Mouse (Mus musculus): ENCODE measurements around the gene Sema5b. TPM values are rescaled to one million over a fixed set of nuclear protein-coding genes. Genes with fewer than 3 reads are reported as not detected.

Gene Sema5b
- total and polyA plus RNA-seq, 2 experiments from 2014 or later, result 11.4 to 46.5 TPM

GRCm38 (mm10) chr16:35508581-35508980, 32.4 kb upstream of the Sema5b start:
- Histone ChIP-seq H3K9ac (replicated peaks; ENCODE audit: low read length, poor library complexity, severe bottlenecking) (no peak overlapping the region), H3K9me3 (ENCODE audit: low read length) (no peaks in the 10 kb centered on the region), H3K27ac (ENCODE audit: low read depth, low read length) (no peak overlapping the region), H3K27me3 (ENCODE audit: insufficient read depth, low read length) (no peaks in the 10 kb centered on the region), H3K4me3 (ENCODE audit: low read depth, low read length) (no peak overlapping the region), H3K4me2 (ENCODE audit: low read depth, low read length, poor library complexity, severe bottlenecking) (no peak overlapping the region), H3K36me3 (ENCODE audit: insufficient read depth, low read length) (no peaks in the 10 kb centered on the region), H3K4me1 (ENCODE audit: insufficient read depth, low read length) (no peaks in the 10 kb centered on the region)
- no peak for TF ChIP-seq CTCF (IDR thresholded peaks at IDR 0.05)
- ATAC-seq (ENCODE audit: low FRiP score), result no peak
- whole genome bisulfite sequencing, result 78% methylated on average over 6 of the region's 6 CpGs
- DNase-seq (ENCODE audit: low spot score), result no peak

- no peaks in the 10 kb centered on the region for H3K4me1 ChIP-seq (ENCODE audit: insufficient read depth, low read length)
- no peak for TF ChIP-seq CTCF (IDR thresholded peaks at IDR 0.05)
- no peak overlapping the region for H3K9ac ChIP-seq (replicated peaks; ENCODE audit: low read length, poor library complexity, severe bottlenecking)
- no peak overlapping the region for H3K4me3 ChIP-seq (ENCODE audit: low read depth, low read length)
- H3K9me3 ChIP-seq (ENCODE audit: low read length), result no peaks in the 10 kb centered on the region
- DNase-seq (ENCODE audit: low spot score), result no peak
- H3K36me3 ChIP-seq (ENCODE audit: insufficient read depth, low read length), result no peaks in the 10 kb centered on the region
- no peak overlapping the region for H3K27ac ChIP-seq (ENCODE audit: low read depth, low read length)
- ATAC-seq (ENCODE audit: low FRiP score), result no peak
- no peaks in the 10 kb centered on the region for H3K27me3 ChIP-seq (ENCODE audit: insufficient read depth, low read length)
- WGBS, result 58% methylated on average over 11 of the region's 11 CpGs
- no peak overlapping the region for H3K4me2 ChIP-seq (ENCODE audit: low read depth, low read length, poor library complexity, severe bottlenecking)
These were observed 31.4 kb upstream of the Sema5b start for GRCm38 (mm10) chr16:35509331-35510070.

GRCm38 (mm10) chr16:35515977-35516612, 24.9 kb upstream of the Sema5b start:
- no peak for TF ChIP-seq CTCF (IDR thresholded peaks at IDR 0.05)
- no peak overlapping the region for H3K4me3 ChIP-seq (ENCODE audit: low read depth, low read length)
- H3K27ac ChIP-seq (ENCODE audit: low read depth, low read length), result no peak overlapping the region
- H3K4me1 ChIP-seq (ENCODE audit: insufficient read depth, low read length), result no peaks in the 10 kb centered on the region
- H3K9ac ChIP-seq (replicated peaks; ENCODE audit: low read length, poor library complexity, severe bottlenecking), result no peak overlapping the region
- H3K27me3 ChIP-seq (ENCODE audit: insufficient read depth, low read length), result no peaks in the 10 kb centered on the region
- 50% methylated on average over 21 of the region's 21 CpGs for WGBS
- no peaks in the 10 kb centered on the region for H3K36me3 ChIP-seq (ENCODE audit: insufficient read depth, low read length)
- no peaks in the 10 kb centered on the region for H3K9me3 ChIP-seq (ENCODE audit: low read length)
- no peak for ATAC-seq (ENCODE audit: low FRiP score)
- no peak overlapping the region for H3K4me2 ChIP-seq (ENCODE audit: low read depth, low read length, poor library complexity, severe bottlenecking)
- DNase-seq (ENCODE audit: low spot score), result no peak

GRCm38 (mm10) chr16:35517976-35518951, 22.7 kb upstream of the Sema5b start:
- H3K4me1 ChIP-seq (ENCODE audit: insufficient read depth, low read length), result no peaks in the 10 kb centered on the region
- H3K9ac ChIP-seq (replicated peaks; ENCODE audit: low read length, poor library complexity, severe bottlenecking), result no peak overlapping the region

GRCm38 (mm10) chr16:35519245-35519644, 21.7 kb upstream of the Sema5b start:
- no peak for ATAC-seq (ENCODE audit: low FRiP score)
- no peak overlapping the region for H3K9ac ChIP-seq (replicated peaks; ENCODE audit: low read length, poor library complexity, severe bottlenecking)
- no peak overlapping the region for H3K4me3 ChIP-seq (ENCODE audit: low read depth, low read length)
- DNase-seq (ENCODE audit: low spot score), result no peak
- H3K36me3 ChIP-seq (ENCODE audit: insufficient read depth, low read length), result no peaks in the 10 kb centered on the region
- no peaks in the 10 kb centered on the region for H3K27me3 ChIP-seq (ENCODE audit: insufficient read depth, low read length)
- H3K9me3 ChIP-seq (ENCODE audit: low read length), result no peaks in the 10 kb centered on the region
- 64% methylated on average over 7 of the region's 7 CpGs for WGBS
- TF ChIP-seq CTCF (IDR thresholded peaks at IDR 0.05), result no peak
- no peak overlapping the region for H3K4me2 ChIP-seq (ENCODE audit: low read depth, low read length, poor library complexity, severe bottlenecking)
- no peak overlapping the region for H3K27ac ChIP-seq (ENCODE audit: low read depth, low read length)
- no peaks in the 10 kb centered on the region for H3K4me1 ChIP-seq (ENCODE audit: insufficient read depth, low read length)

More at GRCm38 (mm10) chr16:35517976-35518951, 22.7 kb upstream of the Sema5b start:
- ATAC-seq (ENCODE audit: low FRiP score) (no peak), DNase-seq (ENCODE audit: low spot score) (no peak)
- H3K4me2 ChIP-seq (ENCODE audit: low read depth, low read length, poor library complexity, severe bottlenecking), result no peak overlapping the region
- no peaks in the 10 kb centered on the region for H3K36me3 ChIP-seq (ENCODE audit: insufficient read depth, low read length)
- TF ChIP-seq CTCF (IDR thresholded peaks at IDR 0.05), result no peak
- no peaks in the 10 kb centered on the region for H3K9me3 ChIP-seq (ENCODE audit: low read length)
- no peak overlapping the region for H3K4me3 ChIP-seq (ENCODE audit: low read depth, low read length)
- H3K27me3 ChIP-seq (ENCODE audit: insufficient read depth, low read length), result no peaks in the 10 kb centered on the region
- H3K27ac ChIP-seq (ENCODE audit: low read depth, low read length), result no peak overlapping the region
- WGBS, result 61% methylated on average over 23 of the region's 23 CpGs
